Mouse (Mus musculus) forebrain, postnatal 0 days (tissue): ENCODE results near the gene Clec11a. TPM values are rescaled to one million over a fixed set of nuclear protein-coding genes. Genes with fewer than 3 reads are reported as not detected.

Experiments
- ATAC-seq: fragments of 200-750 bp; cut with Nextera tagmentation; 2 replicates; pipeline ENCODE4 v1.8.0; 2017; ENCODE audit warnings: mild to moderate bottlenecking, moderate library complexity
- DNase-seq: peaks from one replicate; pipeline ENCODE4 v3.0.0-alpha.2; 2015
- H3K27ac ChIP-seq: fragments of 300-500 bp; sonication (generic); 2 replicates; pipeline ENCODE4 v1.5.1; 2014; ENCODE audit warnings: low read depth, mild to moderate bottlenecking, antibody characterized with exemption, low read length, moderate library complexity, mixed read lengths
- H3K27me3 ChIP-seq: fragments of 300-500 bp; sonication (generic); 2 replicates; pipeline ENCODE4 v1.6.1; 2014; ENCODE audit warnings: mild to moderate bottlenecking, low read length, mixed read lengths; ENCODE audit not compliant: insufficient read depth
- H3K36me3 ChIP-seq: fragments of 300-500 bp; sonication (generic); 2 replicates; pipeline ENCODE4 v1.6.1; 2014; ENCODE audit warnings: mild to moderate bottlenecking, moderate library complexity; ENCODE audit not compliant: insufficient read depth
- H3K4me1 ChIP-seq: fragments of 300-500 bp; sonication (generic); 2 replicates; pipeline ENCODE4 v1.6.1; 2014; ENCODE audit warnings: antibody characterized with exemption; ENCODE audit not compliant: insufficient read depth
- H3K4me2 ChIP-seq: fragments of 300-500 bp; sonication (generic); 2 replicates; pipeline ENCODE4 v1.6.1; 2014; ENCODE audit warnings: low read depth, mild to moderate bottlenecking, moderate library complexity
- H3K4me3 ChIP-seq: fragments of 300-500 bp; sonication (generic); 2 replicates; pipeline ENCODE4 v1.5.1; 2014; ENCODE audit warnings: low read depth, low read length, mixed read lengths
- H3K9ac ChIP-seq: fragments of 300-500 bp; sonication (generic); 2 replicates; pipeline ENCODE4 v1.6.1; 2014; ENCODE audit warnings: mild to moderate bottlenecking
- H3K9me3 ChIP-seq: fragments of 300-500 bp; sonication (generic); 2 replicates; pipeline ENCODE4 v1.6.1; 2016; ENCODE audit warnings: low read length
- CTCF ChIP-seq: sonication (generic); IDR thresholded peaks from 2 replicates; pipeline ENCODE4 v1.5.1; 2016; ENCODE audit warnings: antibody characterized with exemption, control low read depth, low read depth
- WGBS: fragments of 180-500 bp; shearing (Covaris S2); extraction: QIAGEN DNeasy Blood & Tissue Kit; methylation state at CpG from one replicate; pipeline ENCODE4 v1.1.7; 2014; 5-methylcytosine and 5-hydroxymethylcytosine counted together
- polyA plus RNA-seq: library from polyadenylated mRNA; unstranded; fragments of >200 nt; fragmentation: Nextera tagmentation; extraction: Ambion mirVana; gene quantifications from 2 replicates; pipeline ENCODE4 v1.2.1, GENCODE M21; 2015
- total RNA-seq: library from RNA; depleted of rRNA; stranded (reverse); fragments of >200 nt; gene quantifications from 2 replicates; pipeline ENCODE4 v1.2.3, GENCODE M21; 2014

Clec11a gene
- total and polyA plus RNA-seq, 2 experiments from 2014 or later: 3.7 to 4.7 TPM

DNA sequence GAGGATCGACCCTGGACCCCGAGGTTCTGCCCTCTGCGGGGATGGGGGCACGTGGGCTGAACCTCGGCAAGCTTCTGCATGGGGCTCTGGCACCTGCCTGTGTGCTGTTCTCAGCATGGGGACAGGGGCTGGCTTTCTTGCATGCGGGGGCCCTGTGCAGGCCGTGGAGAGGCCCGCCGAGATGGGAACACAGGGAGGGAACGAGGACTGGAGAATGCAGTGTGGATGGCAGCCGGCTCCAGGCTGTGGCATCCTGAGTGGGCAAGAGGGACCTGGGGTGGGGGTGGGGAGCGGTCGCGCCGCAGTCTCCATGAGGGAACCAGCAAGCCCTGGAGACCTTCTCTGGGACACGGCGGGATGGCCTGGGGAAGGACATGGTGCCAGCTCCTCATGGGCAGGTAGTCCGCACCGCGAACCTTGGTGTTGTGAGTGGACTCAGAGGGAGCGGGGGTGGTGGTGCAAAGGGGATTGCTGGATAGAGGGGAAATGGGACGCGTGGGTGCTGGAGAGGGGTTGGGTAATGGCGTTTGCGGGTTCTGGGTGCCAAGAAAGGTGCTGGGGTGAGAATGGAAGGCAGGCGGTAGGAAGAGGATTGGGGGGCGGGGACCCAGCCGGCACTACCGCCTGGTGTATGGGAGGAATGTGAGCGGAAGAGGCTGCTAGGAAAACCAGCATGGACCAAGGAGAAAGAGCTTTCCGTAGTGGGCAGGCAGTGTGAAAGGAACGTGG is 30.6 kb upstream of the Clec11a start:
- no peak for TF ChIP-seq CTCF
- H3K9ac ChIP-seq: peak overlapping the region; percentile 84
- H3K4me2 ChIP-seq: peak overlapping the region; percentile 88
- ATAC-seq: peak; percentile 14
- no peak for DNase-seq
- no peaks in the 10 kb centered on the region for H3K27me3 ChIP-seq
- H3K9me3 ChIP-seq: no peaks in the 10 kb centered on the region
- H3K27ac ChIP-seq: peak overlapping the region; percentile 85
- H3K36me3 ChIP-seq: peaks cover 11% of the 10 kb centered on the region
- H3K4me1 ChIP-seq: peaks cover 11% of the 10 kb centered on the region; the same call in 1 of the 2 replicates
- peak overlapping the region; percentile 70 for H3K4me3 ChIP-seq
- 6% methylated on average over 32 of the region's 32 CpGs for WGBS

DNA sequence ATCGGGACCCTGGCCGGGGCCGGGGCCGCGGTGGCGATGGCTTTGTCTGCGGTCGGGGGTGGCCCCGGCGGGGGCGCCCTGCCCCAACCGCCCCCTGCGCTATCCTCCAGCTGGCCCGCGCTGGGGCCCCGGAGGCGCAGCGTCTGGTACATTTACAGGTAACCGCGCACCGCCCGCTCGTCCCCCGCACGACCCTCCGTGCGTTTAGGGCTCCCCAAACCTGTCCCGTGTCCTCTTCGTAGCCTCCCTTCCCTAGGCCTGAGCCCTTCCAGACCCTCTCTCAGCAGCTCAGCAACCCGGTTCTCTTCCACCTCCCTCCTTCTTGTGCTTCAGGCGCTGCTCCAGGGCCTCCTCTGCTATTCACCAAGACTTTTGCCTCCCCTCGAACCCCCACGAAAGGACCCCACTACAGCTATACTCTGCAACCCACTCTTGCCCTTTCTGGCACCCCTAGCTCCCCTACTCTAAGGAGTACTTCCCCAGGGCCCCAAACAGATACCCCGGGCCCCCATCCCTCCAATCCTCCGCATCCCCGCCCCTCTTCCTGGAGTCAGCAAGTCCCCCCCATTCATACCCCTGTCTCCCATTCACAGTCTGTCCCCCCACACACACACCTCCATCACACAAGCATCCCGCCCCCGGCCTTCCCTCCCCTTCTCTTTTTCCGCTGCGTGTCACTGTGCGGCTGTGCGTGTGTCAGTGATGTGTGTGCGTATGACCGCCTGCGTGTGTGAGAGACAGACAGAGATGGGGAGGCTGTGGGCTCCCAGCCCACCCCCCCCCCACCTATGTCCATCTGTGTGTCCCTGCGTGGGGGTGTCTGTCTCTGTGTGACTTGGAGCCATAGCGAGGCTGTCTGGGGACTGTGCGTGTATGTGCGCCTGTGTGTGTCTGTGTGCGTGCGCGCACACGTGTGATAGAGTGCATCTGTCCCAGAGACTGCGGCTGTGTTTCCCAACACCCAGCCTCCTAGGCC is 29.6 kb upstream of the Clec11a start:
- 2% methylated on average over 41 of the region's 54 CpGs for WGBS

DNA sequence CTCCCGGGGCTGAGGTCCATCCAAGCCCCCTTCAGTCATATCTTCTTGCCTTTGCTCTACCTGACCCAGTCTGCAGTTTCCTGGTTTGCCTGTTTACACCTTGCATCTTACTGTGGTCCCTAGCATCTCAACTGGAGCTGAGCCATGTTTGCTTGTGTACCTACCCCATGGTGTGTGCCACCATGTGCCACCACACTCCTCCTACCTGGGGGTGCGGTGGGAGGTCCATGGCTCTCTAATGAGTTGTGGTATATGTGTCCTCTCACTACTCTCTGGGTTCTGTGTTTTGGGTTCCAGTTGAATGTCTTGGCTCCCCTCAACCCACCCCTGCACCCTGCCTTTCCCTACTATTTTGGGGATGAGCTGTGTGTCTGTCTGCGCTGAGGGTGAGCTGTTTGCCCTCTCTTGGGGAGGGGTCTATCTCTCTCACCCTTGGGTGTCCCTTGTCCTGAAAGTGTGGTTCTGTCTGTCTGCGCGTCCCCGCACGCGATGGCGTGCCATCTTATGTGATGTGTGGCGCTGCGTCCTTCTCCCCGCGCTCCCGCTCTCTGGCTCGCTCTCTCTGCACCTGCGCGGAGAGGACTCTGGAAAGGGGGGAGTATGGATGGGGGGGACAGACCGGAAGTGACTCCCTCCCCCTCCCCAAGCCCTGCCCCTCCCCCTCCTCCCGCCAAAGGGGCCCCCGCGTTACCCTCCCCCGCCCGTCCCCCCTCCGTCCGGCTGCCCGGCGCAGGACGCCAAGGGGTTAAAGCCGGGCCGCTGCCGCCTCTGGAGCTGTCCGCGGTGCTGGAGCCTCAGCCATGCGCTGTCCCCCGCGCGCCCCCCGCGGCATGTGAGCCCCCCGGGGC is 28.6 kb upstream of the Clec11a start:
- Histone ChIP-seq H3K36me3 (peaks cover 22% of the 10 kb centered on the region), H3K9ac (peak overlapping the region; percentile 84), H3K27me3 (no peaks in the 10 kb centered on the region), H3K4me3 (peak overlapping the region; percentile 70), H3K4me2 (peak overlapping the region; percentile 88), H3K9me3 (no peaks in the 10 kb centered on the region), H3K27ac (peak overlapping the region; percentile 85), H3K4me1 (peaks cover 11% of the 10 kb centered on the region; the same call in 1 of the 2 replicates)
- DNase-seq: peak; percentile 84
- no peak for TF ChIP-seq CTCF
- ATAC-seq: peak; percentile 69
- WGBS: 7% methylated on average over 20 of the region's 40 CpGs

More for the DNA sequence above, 29.6 kb upstream of the Clec11a start:
- H3K9ac ChIP-seq: peak overlapping the region; percentile 84
- peak overlapping the region; percentile 70 for H3K4me3 ChIP-seq
- H3K27ac ChIP-seq: peak overlapping the region; percentile 85
- peak overlapping the region; percentile 88 for H3K4me2 ChIP-seq
- H3K36me3 ChIP-seq: peaks cover 19% of the 10 kb centered on the region
- TF ChIP-seq CTCF: no peak
- peak; percentile 90 for ATAC-seq
- H3K9me3 ChIP-seq: no peaks in the 10 kb centered on the region
- peaks cover 11% of the 10 kb centered on the region; the same call in 1 of the 2 replicates for H3K4me1 ChIP-seq
- H3K27me3 ChIP-seq: no peaks in the 10 kb centered on the region
- DNase-seq: peak; percentile 87

DNA sequence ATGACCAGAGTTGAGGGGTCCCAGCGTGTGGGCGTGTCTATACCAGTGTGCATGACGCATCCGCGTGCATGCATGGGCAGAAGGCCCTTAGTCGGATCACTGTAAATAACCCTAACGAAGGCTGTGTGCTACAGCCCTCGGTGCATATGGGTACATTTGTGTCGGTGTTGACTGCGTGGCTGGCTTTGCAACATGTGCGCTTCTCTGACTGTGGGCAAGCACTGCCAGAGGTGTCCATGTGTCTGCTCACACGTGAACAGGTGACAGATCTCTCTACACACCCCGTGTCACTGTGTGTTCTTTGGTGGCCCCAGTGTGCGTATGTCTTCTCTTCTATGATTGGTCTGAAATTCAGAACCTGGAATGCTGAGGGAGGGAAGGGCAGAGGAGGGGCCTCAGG is 27.4 kb upstream of the Clec11a start:
- Histone ChIP-seq H3K36me3 (peaks cover 26% of the 10 kb centered on the region), H3K27ac (no peak overlapping the region), H3K27me3 (no peaks in the 10 kb centered on the region), H3K9me3 (no peaks in the 10 kb centered on the region), H3K4me3 (no peak overlapping the region), H3K4me1 (peaks cover 11% of the 10 kb centered on the region; the same call in 1 of the 2 replicates), H3K4me2 (no peak overlapping the region), H3K9ac (no peak overlapping the region)
- no peak for DNase-seq
- WGBS: 71% methylated on average over 14 of the region's 14 CpGs
- no peak for ATAC-seq
- no peak for TF ChIP-seq CTCF

DNA sequence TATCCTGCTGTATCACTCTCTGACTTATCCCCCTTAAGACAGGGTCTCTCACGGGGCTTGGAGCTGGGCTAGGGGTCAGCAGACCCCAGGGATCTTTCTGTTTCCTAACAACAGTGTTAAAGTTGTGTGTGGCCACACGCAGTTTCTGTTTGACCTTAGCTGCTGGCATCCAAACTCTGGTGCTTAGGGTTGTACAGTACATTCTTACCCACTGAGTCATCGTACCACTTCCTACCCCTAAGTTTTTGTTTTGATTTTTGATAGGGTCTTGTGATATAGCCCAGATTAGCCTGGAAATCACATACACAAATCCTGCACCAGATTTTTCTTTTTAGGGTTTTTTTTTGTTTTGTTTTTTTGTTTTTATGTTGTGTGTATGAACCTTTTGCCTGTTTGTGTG is 25.6 kb upstream of the Clec11a start:
- 75% methylated on average over 3 of the region's 3 CpGs for WGBS

DNA sequence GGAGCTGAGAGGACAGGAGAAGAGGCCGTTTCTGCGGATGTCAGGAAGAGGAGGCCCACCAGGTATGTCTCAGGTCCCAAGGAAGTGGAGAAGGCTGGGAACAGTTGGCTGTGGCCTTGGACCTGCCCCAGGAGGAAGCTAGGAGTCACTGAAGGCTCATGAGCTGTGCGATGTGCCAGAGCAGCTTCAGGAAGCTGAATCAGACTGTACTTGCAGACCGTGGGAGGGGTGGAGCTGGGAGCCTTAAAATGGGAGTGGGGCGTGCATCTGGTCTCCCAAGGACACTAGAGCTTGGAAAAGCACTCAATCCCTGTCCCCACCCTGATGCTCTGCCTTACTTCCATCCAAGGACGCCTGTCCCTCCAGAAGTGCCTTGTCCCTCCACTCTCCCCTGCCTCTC is 19.9 kb upstream of the Clec11a start:
- no peak for TF ChIP-seq CTCF
- no peak overlapping the region for H3K4me2 ChIP-seq

More for the DNA sequence above, 25.6 kb upstream of the Clec11a start:
- ATAC-seq (no peak), DNase-seq (no peak)
- Histone ChIP-seq H3K4me2 (no peak overlapping the region), H3K27me3 (no peaks in the 10 kb centered on the region), H3K9ac (no peak overlapping the region), H3K36me3 (peaks cover 37% of the 10 kb centered on the region), H3K9me3 (no peaks in the 10 kb centered on the region), H3K27ac (no peak overlapping the region), H3K4me1 (peaks cover 10% of the 10 kb centered on the region; the same call in 1 of the 2 replicates), H3K4me3 (no peak overlapping the region)
- TF ChIP-seq CTCF: no peak

More for the DNA sequence above, 19.9 kb upstream of the Clec11a start:
- no peak for ATAC-seq
- H3K4me3 ChIP-seq: no peak overlapping the region
- H3K27me3 ChIP-seq: no peaks in the 10 kb centered on the region
- H3K27ac ChIP-seq: no peak overlapping the region
- no peak for DNase-seq
- no peaks in the 10 kb centered on the region for H3K4me1 ChIP-seq
- 80% methylated on average over 6 of the region's 6 CpGs for WGBS
- peaks cover 71% of the 10 kb centered on the region for H3K36me3 ChIP-seq
- H3K9me3 ChIP-seq: no peaks in the 10 kb centered on the region
- no peak overlapping the region for H3K9ac ChIP-seq
